Mouse (Mus musculus) lung, adult 2 months (tissue): ENCODE data around the gene Defb19. TPM values are rescaled to one million over a fixed set of nuclear protein-coding genes. Genes with fewer than 3 reads are reported as not detected.

Experiments
- DNase-seq: peaks from one replicate; pipeline ENCODE4 v3.0.0; 2022
- H3K4me1 ChIP-seq: fragments of 200-500 bp; 2 replicates; pipeline ENCODE4 v1.6.1; 2011; ENCODE audit warnings: low read length; ENCODE audit not compliant: control insufficient read depth, insufficient read depth
- H3K4me3 ChIP-seq: fragments of 200-500 bp; replicated peaks from 2 replicates; pipeline ENCODE3; 2011; ENCODE audit warnings: low read depth, mild to moderate bottlenecking, control low read depth, low read length; ENCODE audit errors: extremely low read depth
- CTCF ChIP-seq: fragments of 200-500 bp; IDR thresholded peaks from 2 replicates; pipeline ENCODE4 v1.5.1; 2011; ENCODE audit warnings: mild to moderate bottlenecking, low read length, control low read depth; ENCODE audit not compliant: insufficient read depth
- POLR2A ChIP-seq: fragments of 200-500 bp; IDR thresholded peaks from 2 replicates; pipeline ENCODE4 v1.6.1; 2011; ENCODE audit warnings: low read depth, mild to moderate bottlenecking, control low read depth, low read length, borderline replicate concordance; ENCODE audit errors: extremely low read depth
- WGBS: fragments of 180-500 bp; shearing (Covaris S2); methylation state at CpG from one replicate; pipeline ENCODE4 v1.1.7; 2018; 5-methylcytosine and 5-hydroxymethylcytosine counted together
- polyA plus RNA-seq: library from polyadenylated mRNA; depleted of rRNA; stranded (reverse); fragments of >200 nt; gene quantifications from 2 replicates; pipeline ENCODE4 v1.2.3, GENCODE M21; 2012

The Defb19 gene
- polyA plus RNA-seq, 1 experiment, result not detected

GRCm38 (mm10) chr2:152589021-152589420, 8.9 kb upstream of the Defb19 start:
- DNase-seq, result no peak
- 42% methylated on average over 6 of the region's 6 CpGs for WGBS
- Histone ChIP-seq H3K4me3 (no peak overlapping the region), H3K4me1 (no peaks in the 10 kb centered on the region)
- no peak for TF ChIP-seq CTCF
- TF ChIP-seq POLR2A, result no peak

- 30% methylated on average over 2 of the region's 2 CpGs for WGBS
- Histone ChIP-seq H3K4me1 (no peaks in the 10 kb centered on the region), H3K4me3 (no peak overlapping the region)
- TF ChIP-seq CTCF (no peak), POLR2A (no peak)
- no peak for DNase-seq
Measured at GRCm38 (mm10) chr2:152588450-152588849, 8.3 kb upstream of the Defb19 start.

GRCm38 (mm10) chr2:152586926-152587560, 6.9 kb upstream of the Defb19 start:
- DNase-seq, result no peak
- no peak overlapping the region for H3K4me3 ChIP-seq
- TF ChIP-seq CTCF, result peak; percentile 21; the same call in 1 of the 2 replicates
- no peak for TF ChIP-seq POLR2A
- 73% methylated on average over 4 of the region's 4 CpGs for WGBS
- H3K4me1 ChIP-seq, result no peaks in the 10 kb centered on the region

- no peaks in the 10 kb centered on the region for H3K4me1 ChIP-seq
- H3K4me3 ChIP-seq, result no peak overlapping the region
- DNase-seq, result no peak
- TF ChIP-seq CTCF (no peak), POLR2A (no peak)
- 76% methylated on average over 11 of the region's 11 CpGs for WGBS
Measured at GRCm38 (mm10) chr2:152580612-152581011, 500 bp upstream of the Defb19 start.

DNA sequence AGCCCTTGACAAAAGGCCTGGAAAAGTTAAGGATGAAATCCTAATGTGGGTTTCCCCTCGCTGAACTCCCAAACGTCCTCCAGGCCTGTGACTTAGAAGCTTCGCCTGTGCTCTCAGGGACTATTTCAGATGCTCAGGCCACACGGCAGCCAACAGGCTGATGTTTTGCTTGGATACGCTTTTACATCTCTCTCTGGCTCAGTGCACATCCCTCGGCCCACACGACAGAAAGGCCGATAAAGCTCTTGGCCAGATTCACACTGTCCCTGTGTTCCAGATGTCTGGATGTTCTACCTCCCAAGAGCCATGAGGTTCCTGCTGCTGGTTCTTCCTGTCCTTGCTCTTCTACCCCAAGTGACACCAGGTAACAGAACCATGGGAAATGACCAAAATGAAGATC, 6.6 kb downstream of the Defb19 start:
- Histone ChIP-seq H3K4me1 (no peaks in the 10 kb centered on the region), H3K4me3 (no peak overlapping the region)
- WGBS, result 84% methylated on average over 8 of the region's 8 CpGs
- no peak for TF ChIP-seq CTCF
- no peak for TF ChIP-seq POLR2A
- DNase-seq, result no peak

GRCm38 (mm10) chr2:152572114-152572794, 7.9 kb downstream of the Defb19 start, which contains the start of gene Defb21:
Gene Defb21 (plus strand): TSS chr2:152572744.
- TF ChIP-seq POLR2A (no peak), CTCF (0 out of 2 replicates have a peak, but pooled peaks have one; percentile 17)
- whole genome bisulfite sequencing, result 58% methylated on average over 11 of the region's 11 CpGs
- no peaks in the 10 kb centered on the region for H3K4me1 ChIP-seq
- H3K4me3 ChIP-seq, result no peak within 1 kb of the TSS
- no peak for DNase-seq

- TF ChIP-seq CTCF (no peak), POLR2A (no peak)
- no peaks in the 10 kb centered on the region for H3K4me1 ChIP-seq
- no peak overlapping the region for H3K4me3 ChIP-seq
- no peak for DNase-seq
- 62% methylated on average over 6 of the region's 6 CpGs for WGBS
Measured at GRCm38 (mm10) chr2:152570313-152570712, 9.8 kb downstream of the Defb19 start.

- TF ChIP-seq CTCF, result no peak
- TF ChIP-seq POLR2A, result no peak
- WGBS, result 77% methylated on average over 4 of the region's 4 CpGs
Measured at GRCm38 (mm10) chr2:152569881-152570280, 10.2 kb downstream of the Defb19 start.

DNA sequence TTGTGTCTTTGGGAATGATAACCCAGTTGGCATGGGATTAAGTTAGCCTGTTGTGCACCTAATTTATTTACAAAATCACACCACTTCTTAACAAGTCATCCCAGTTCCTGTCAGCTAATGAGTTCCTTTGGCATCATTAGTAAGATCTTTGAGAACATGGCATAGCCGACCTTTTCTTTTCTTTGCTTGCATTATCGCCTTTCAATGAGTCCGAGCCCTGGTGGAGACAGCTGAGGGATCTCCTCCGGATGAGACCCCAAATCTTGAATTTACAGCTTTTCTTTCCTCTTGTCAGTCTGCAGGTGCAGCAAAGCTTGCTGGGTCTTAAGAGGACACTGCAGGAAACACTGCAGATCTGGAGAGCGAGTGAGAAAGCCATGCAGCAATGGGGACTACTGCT, 11.1 kb downstream of the Defb19 start, which contains the start of gene Gm17416:
TSS of gene Gm17416 (plus strand) at position 301 of the 400 bp plus-strand sequence.
- 85% methylated on average over 5 of the region's 5 CpGs for WGBS
- no peaks in the 10 kb centered on the region for H3K4me1 ChIP-seq
- no peak within 1 kb of the TSS for H3K4me3 ChIP-seq
- TF ChIP-seq POLR2A (no peak), CTCF (no peak)
- no peak for DNase-seq

More at GRCm38 (mm10) chr2:152569881-152570280, 10.2 kb downstream of the Defb19 start:
- no peak for DNase-seq
- Histone ChIP-seq H3K4me3 (no peak overlapping the region), H3K4me1 (no peaks in the 10 kb centered on the region)

GRCm38 (mm10) chr2:152556655-152557054, 23.5 kb downstream of the Defb19 start:
- Histone ChIP-seq H3K4me3 (no peak overlapping the region), H3K4me1 (no peaks in the 10 kb centered on the region)
- 67% methylated on average over 7 of the region's 7 CpGs for WGBS
- no peak for DNase-seq
- TF ChIP-seq CTCF (no peak), POLR2A (no peak)
